Mouse (Mus musculus): ENCODE measurements around the gene Hmgb4.

DNA sequence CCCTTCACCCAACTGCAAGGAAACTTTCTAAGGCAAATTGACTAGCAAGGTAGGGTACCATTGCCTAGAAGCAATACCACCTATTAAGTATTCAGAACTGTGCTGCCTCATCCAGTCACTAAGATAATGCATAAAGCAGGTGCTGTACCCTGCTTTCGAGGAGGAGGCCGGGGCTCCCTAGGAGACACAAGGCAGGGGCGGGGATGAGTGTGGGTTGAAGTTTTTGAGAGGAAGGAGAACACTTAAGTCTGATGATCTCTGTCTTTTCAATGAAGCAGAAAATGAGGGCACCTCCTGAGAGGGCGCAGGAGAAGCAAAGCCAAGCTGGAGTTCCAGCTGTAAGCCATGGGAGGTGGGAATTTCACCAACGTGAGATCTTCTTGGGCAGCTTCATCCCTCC is 1.5 kb downstream of the Hmgb4 start:
- TF ChIP-seq CTCF (IDR thresholded peaks at IDR 0.05; ENCODE audit: low read depth, low read length) (no peak), TAL1 (conservative IDR thresholded peaks at IDR 0.05; ENCODE audit: low read depth, low read length) (no peak), GATA2 (IDR thresholded peaks at IDR 0.05; ENCODE audit: borderline replicate concordance, low read depth, low read length) (no peak), GATA1 (IDR thresholded peaks at IDR 0.05; ENCODE audit: borderline replicate concordance, low read length) (no peak)

Data from G1E (cell line).